Mouse (Mus musculus): ENCODE results near the gene Kif26b. TPM values are rescaled to one million over a fixed set of nuclear protein-coding genes. Genes with fewer than 3 reads are reported as not detected.

Gene Kif26b
- polyA plus RNA-seq, 1 experiment from 2014 or later = 6.5 TPM

DNA sequence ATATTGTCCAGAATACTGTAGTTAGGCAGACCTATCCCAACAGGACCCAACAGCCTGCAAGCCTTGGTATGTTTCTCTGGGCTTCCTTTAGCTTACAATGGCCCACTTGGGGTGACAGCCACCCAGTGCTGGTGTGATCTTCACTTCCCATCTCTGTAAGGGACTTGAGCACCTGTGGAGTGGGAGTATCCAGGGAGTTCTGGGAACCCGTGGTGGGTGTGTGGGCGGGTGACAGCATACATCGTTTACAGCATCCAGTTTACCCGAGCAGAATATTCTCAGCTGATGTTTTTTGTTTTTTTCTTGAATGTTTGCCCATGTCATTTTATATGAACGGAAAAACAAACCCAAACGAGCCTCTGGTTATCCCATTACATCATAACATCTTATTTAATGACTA, 216.5 kb downstream of the Kif26b start:
- H3K9ac ChIP-seq (ENCODE audit: low read depth, low read length) = no peak overlapping the region
- H3K9me3 ChIP-seq (ENCODE audit: control insufficient read depth, low read length) = no peaks in the 10 kb centered on the region
- H3K4me1 ChIP-seq (replicated peaks; ENCODE audit: control insufficient read depth, insufficient read depth, low read length) = no peaks in the 10 kb centered on the region
- H3K4me2 ChIP-seq (replicated peaks; ENCODE audit: low read depth, low read length) = no peak overlapping the region
- no peak for DNase-seq (ENCODE audit: low spot score)
- no peaks in the 10 kb centered on the region for H3K36me3 ChIP-seq (ENCODE audit: control insufficient read depth, insufficient read depth, low read length)
- no peak overlapping the region for H3K27ac ChIP-seq (ENCODE audit: low read depth, low read length)
- no peaks in the 10 kb centered on the region for H3K27me3 ChIP-seq (ENCODE audit: control insufficient read depth, insufficient read depth, low read length)
- 87% methylated on average over 6 of the region's 6 CpGs for WGBS
- ATAC-seq (ENCODE audit: low FRiP score) = no peak
- no peak overlapping the region for H3K4me3 ChIP-seq (ENCODE audit: low read depth, low read length)

DNA sequence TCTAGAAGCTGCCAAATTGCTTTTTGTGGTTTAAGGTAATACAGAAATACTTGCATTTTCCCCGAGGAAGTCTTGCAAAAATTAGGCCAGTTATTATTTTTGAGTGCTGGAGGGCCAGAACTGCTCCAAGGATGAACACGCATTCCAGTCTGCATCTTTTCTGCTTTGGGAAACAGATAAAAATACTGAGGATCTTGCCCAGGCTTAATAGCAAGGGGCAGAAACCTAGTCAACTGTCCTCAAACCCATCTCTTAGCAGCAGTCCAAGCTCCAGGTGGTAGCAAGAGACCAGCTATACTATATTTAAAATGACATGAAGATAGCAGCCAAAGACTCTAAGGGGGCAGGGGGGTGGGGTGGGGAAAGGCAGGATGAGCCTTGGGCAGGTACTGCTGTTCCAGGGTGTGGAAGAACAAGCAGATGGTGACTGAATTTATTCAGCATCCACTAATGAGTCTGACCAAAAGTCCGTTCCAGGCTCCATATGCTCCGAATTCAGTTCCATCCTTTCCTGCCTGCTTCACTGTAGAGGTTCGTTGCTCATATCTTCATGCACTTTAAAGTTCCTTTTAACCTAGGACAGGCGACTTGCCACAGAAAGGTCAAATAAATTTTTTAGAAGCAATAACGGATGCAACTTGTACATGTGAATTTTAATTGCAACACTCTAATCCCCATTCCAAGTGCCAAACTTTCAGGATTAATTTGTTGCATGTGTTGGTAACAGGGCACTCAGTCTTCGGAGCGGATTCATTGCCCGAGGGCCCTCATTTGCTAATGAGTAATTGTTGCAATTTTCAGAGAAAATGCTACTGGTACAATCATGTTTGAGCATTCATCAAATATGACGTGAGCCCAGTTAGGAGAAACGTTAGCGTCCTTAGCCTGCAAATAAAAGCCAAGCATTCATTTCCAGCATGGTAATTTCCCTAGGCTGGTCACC, 218.6 kb downstream of the Kif26b start:
- no peak overlapping the region for H3K9ac ChIP-seq (ENCODE audit: low read depth, low read length)
- H3K4me2 ChIP-seq (replicated peaks; ENCODE audit: low read depth, low read length) = no peak overlapping the region
- H3K4me1 ChIP-seq (replicated peaks; ENCODE audit: control insufficient read depth, insufficient read depth, low read length) = no peaks in the 10 kb centered on the region
- no peak for DNase-seq (ENCODE audit: low spot score)
- WGBS = 77% methylated on average over 13 of the region's 13 CpGs
- no peaks in the 10 kb centered on the region for H3K36me3 ChIP-seq (ENCODE audit: control insufficient read depth, insufficient read depth, low read length)
- ATAC-seq (ENCODE audit: low FRiP score) = no peak
- no peak overlapping the region for H3K27ac ChIP-seq (ENCODE audit: low read depth, low read length)
- H3K9me3 ChIP-seq (ENCODE audit: control insufficient read depth, low read length) = no peaks in the 10 kb centered on the region
- no peaks in the 10 kb centered on the region for H3K27me3 ChIP-seq (ENCODE audit: control insufficient read depth, insufficient read depth, low read length)
- no peak overlapping the region for H3K4me3 ChIP-seq (ENCODE audit: low read depth, low read length)

DNA sequence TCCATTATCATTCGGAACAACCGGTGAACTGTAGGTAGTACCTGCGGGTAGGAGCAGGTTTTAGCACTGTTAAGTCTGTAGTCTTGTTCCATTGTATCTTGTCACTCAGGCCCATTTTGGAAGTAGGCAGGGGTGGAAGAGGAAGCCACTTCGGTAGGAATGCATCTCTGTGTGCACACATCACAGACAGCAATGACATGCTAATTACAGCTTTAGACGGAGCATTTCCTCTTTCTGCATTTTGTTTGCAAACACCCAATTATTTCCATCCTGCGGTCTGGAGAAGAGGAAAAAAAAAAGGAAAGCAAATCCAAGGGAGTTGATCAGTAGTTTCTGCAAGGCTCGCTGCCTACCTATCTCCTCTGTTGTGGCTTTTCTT, 219.3 kb downstream of the Kif26b start:
- Histone ChIP-seq H3K27ac (ENCODE audit: low read depth, low read length) (no peak overlapping the region), H3K27me3 (ENCODE audit: control insufficient read depth, insufficient read depth, low read length) (no peaks in the 10 kb centered on the region), H3K9ac (ENCODE audit: low read depth, low read length) (no peak overlapping the region), H3K36me3 (ENCODE audit: control insufficient read depth, insufficient read depth, low read length) (no peaks in the 10 kb centered on the region), H3K9me3 (ENCODE audit: control insufficient read depth, low read length) (no peaks in the 10 kb centered on the region), H3K4me1 (replicated peaks; ENCODE audit: control insufficient read depth, insufficient read depth, low read length) (no peaks in the 10 kb centered on the region), H3K4me2 (replicated peaks; ENCODE audit: low read depth, low read length) (no peak overlapping the region), H3K4me3 (ENCODE audit: low read depth, low read length) (no peak overlapping the region)
- WGBS = 83% methylated on average over 7 of the region's 7 CpGs
- no peak for ATAC-seq (ENCODE audit: low FRiP score)
- no peak for DNase-seq (ENCODE audit: low spot score)

DNA sequence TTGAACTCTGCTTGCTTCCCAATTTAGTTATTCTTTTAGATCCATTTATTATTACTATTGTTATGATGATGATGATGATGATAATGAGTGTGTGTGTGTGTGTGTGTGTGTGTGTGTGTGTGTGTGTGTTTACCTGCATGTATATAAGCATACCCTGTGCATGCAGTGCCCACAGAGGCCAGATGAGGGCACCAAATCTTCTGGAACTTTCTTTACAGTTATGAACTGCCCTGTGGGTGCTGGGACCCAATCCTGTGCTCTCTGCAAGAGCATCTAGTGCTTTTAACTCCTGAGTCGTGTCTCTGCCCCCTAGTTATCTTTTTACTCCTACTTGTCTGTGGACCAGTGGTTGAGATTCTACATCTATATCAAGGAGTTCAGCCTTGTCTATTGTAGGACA, 219.7 kb downstream of the Kif26b start:
- Histone ChIP-seq H3K27me3 (ENCODE audit: control insufficient read depth, insufficient read depth, low read length) (no peaks in the 10 kb centered on the region), H3K27ac (ENCODE audit: low read depth, low read length) (no peak overlapping the region), H3K4me1 (replicated peaks; ENCODE audit: control insufficient read depth, insufficient read depth, low read length) (no peaks in the 10 kb centered on the region), H3K36me3 (ENCODE audit: control insufficient read depth, insufficient read depth, low read length) (no peaks in the 10 kb centered on the region), H3K9ac (ENCODE audit: low read depth, low read length) (no peak overlapping the region), H3K4me2 (replicated peaks; ENCODE audit: low read depth, low read length) (no peak overlapping the region), H3K4me3 (ENCODE audit: low read depth, low read length) (no peak overlapping the region), H3K9me3 (ENCODE audit: control insufficient read depth, low read length) (no peaks in the 10 kb centered on the region)
- WGBS = 78% methylated on average over 1 of the region's 1 CpGs
- DNase-seq (ENCODE audit: low spot score) (no peak), ATAC-seq (ENCODE audit: low FRiP score) (no peak)

DNA sequence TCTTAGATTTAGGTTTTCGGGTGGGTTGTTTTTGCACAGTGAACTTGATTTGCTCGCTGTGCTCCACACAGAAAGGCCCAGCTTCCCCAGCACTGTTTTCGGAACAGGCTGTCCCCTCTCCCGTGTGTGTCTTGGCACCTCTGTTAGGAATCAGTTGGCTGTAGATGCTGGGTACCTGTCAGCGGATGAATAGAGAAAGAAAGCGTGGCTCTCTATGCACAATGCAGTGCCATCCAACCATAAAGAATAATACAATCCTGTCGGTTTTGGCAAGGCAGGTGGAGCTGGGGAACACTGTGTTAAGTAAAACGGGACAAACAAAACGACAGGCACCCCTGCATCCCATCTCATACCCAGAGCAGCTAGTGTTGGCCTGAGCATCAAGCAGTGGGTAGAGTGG, 220.9 kb downstream of the Kif26b start:
- H3K4me2 ChIP-seq (replicated peaks; ENCODE audit: low read depth, low read length) = no peak overlapping the region
- H3K9me3 ChIP-seq (ENCODE audit: control insufficient read depth, low read length) = no peaks in the 10 kb centered on the region
- no peak overlapping the region for H3K27ac ChIP-seq (ENCODE audit: low read depth, low read length)
- no peaks in the 10 kb centered on the region for H3K36me3 ChIP-seq (ENCODE audit: control insufficient read depth, insufficient read depth, low read length)
- 89% methylated on average over 9 of the region's 9 CpGs for WGBS
- DNase-seq (ENCODE audit: low spot score) = no peak
- H3K4me1 ChIP-seq (replicated peaks; ENCODE audit: control insufficient read depth, insufficient read depth, low read length) = no peaks in the 10 kb centered on the region
- no peak overlapping the region for H3K4me3 ChIP-seq (ENCODE audit: low read depth, low read length)
- ATAC-seq (ENCODE audit: low FRiP score) = no peak
- H3K27me3 ChIP-seq (ENCODE audit: control insufficient read depth, insufficient read depth, low read length) = no peaks in the 10 kb centered on the region
- no peak overlapping the region for H3K9ac ChIP-seq (ENCODE audit: low read depth, low read length)

DNA sequence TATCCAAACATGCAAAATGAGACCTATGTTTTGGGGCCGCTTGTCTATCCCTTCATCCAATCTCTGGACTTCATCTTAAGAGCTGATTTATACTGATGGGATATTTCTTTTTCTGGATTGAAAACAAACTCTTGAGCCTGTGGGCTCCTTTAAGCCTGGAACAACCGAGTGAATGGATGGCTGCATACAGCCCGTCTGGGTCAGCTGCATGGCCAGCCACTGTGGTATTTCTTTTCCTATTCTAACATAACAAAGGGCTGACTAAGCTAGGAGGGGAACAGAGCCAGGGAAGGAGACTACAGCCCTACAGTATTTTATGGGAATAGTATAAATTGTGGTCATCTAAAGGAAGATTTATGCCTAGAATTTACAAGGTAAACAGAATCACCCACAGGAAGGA, 229.5 kb downstream of the Kif26b start:
- Histone ChIP-seq H3K4me3 (ENCODE audit: low read depth, low read length) (no peak overlapping the region), H3K36me3 (ENCODE audit: control insufficient read depth, insufficient read depth, low read length) (no peaks in the 10 kb centered on the region), H3K4me2 (replicated peaks; ENCODE audit: low read depth, low read length) (no peak overlapping the region), H3K9me3 (ENCODE audit: control insufficient read depth, low read length) (no peaks in the 10 kb centered on the region), H3K9ac (ENCODE audit: low read depth, low read length) (no peak overlapping the region), H3K27me3 (ENCODE audit: control insufficient read depth, insufficient read depth, low read length) (no peaks in the 10 kb centered on the region), H3K27ac (ENCODE audit: low read depth, low read length) (no peak overlapping the region), H3K4me1 (replicated peaks; ENCODE audit: control insufficient read depth, insufficient read depth, low read length) (no peaks in the 10 kb centered on the region)
- no peak for ATAC-seq (ENCODE audit: low FRiP score)
- WGBS = 53% methylated on average over 3 of the region's 3 CpGs
- DNase-seq (ENCODE audit: low spot score) = no peak

DNA sequence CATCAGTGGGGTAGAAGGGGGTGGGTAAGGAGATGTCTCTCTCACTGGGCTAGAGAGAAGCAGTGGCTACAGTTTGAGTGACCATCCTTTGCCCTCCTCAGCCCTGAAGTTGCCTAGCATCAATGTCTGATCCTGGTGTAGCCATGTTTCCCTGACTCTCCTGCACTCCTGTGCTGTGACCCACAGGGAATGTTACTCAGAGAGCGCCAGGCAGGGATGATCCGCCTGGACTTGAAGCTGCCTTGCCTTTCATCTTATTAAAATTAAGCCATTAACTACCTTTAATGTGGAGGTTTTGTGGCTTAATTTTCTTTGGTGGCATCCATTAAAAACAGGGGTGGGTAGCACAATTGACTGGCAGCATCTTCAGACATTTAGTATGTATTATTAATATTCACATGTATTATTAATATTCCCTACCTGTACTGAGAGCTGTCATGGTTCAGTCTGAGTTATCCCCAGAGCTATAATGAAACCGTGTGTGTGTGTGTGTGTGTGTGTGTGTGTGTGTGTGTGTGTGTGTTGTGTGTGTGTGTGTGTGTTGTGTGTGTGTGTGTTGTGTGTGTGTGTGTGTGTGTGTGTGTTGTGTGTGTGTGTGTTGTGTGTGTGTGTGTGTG, 233.3 kb downstream of the Kif26b start:
- DNase-seq (ENCODE audit: low spot score) (no peak), ATAC-seq (ENCODE audit: low FRiP score) (no peak)
- Histone ChIP-seq H3K27ac (ENCODE audit: low read depth, low read length) (no peak overlapping the region), H3K4me1 (replicated peaks; ENCODE audit: control insufficient read depth, insufficient read depth, low read length) (no peaks in the 10 kb centered on the region), H3K9me3 (ENCODE audit: control insufficient read depth, low read length) (no peaks in the 10 kb centered on the region), H3K4me3 (ENCODE audit: low read depth, low read length) (no peak overlapping the region), H3K36me3 (ENCODE audit: control insufficient read depth, insufficient read depth, low read length) (no peaks in the 10 kb centered on the region), H3K27me3 (ENCODE audit: control insufficient read depth, insufficient read depth, low read length) (no peaks in the 10 kb centered on the region), H3K4me2 (replicated peaks; ENCODE audit: low read depth, low read length) (no peak overlapping the region), H3K9ac (ENCODE audit: low read depth, low read length) (no peak overlapping the region)
- 83% methylated on average over 3 of the region's 3 CpGs for WGBS

DNA sequence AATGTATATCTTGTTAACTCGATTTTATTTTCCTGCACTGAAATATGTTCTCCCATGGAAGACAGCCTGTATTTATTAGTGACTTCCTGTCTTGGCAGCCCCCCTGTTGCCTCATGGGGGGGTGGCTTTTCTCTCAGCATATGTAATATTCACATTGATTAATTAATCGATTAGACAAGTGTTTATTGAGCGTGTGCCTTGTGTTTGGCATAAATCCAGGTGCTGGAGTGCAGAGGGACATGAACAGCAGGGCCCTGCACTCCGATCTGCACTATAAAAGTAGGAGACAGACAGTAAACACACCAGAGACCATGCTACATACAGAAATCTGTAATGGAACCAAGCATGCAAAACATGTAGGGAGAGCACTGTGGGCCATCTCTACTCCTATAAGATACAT, 236.0 kb downstream of the Kif26b start:
- no peaks in the 10 kb centered on the region for H3K27me3 ChIP-seq (ENCODE audit: control insufficient read depth, insufficient read depth, low read length)
- H3K9me3 ChIP-seq (ENCODE audit: control insufficient read depth, low read length) = no peaks in the 10 kb centered on the region
- 79% methylated on average over 4 of the region's 4 CpGs for WGBS
- no peak overlapping the region for H3K9ac ChIP-seq (ENCODE audit: low read depth, low read length)
- H3K4me3 ChIP-seq (ENCODE audit: low read depth, low read length) = no peak overlapping the region
- H3K4me1 ChIP-seq (replicated peaks; ENCODE audit: control insufficient read depth, insufficient read depth, low read length) = no peaks in the 10 kb centered on the region
- DNase-seq (ENCODE audit: low spot score) = no peak
- H3K4me2 ChIP-seq (replicated peaks; ENCODE audit: low read depth, low read length) = no peak overlapping the region
- ATAC-seq (ENCODE audit: low FRiP score) = no peak
- no peaks in the 10 kb centered on the region for H3K36me3 ChIP-seq (ENCODE audit: control insufficient read depth, insufficient read depth, low read length)
- no peak overlapping the region for H3K27ac ChIP-seq (ENCODE audit: low read depth, low read length)

DNA sequence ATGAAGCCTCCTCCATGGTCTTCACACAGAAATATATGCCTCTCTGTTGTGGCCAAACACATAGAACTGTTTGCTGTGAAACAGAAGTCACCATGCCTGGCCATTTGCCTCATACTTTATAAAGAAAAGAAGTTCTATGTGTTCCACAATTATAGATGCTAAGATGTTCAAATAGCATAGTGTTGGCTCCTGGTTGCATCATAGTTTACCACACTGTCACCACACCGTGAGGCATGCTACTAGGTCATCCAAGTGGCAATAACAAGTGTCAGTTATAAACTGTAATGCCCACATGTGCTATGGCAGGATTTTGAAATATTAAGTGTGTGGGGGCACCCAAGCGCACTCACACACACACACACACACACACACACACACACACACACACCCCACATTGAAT, 236.7 kb downstream of the Kif26b start:
- Histone ChIP-seq H3K27ac (ENCODE audit: low read depth, low read length) (no peak overlapping the region), H3K36me3 (ENCODE audit: control insufficient read depth, insufficient read depth, low read length) (no peaks in the 10 kb centered on the region), H3K4me3 (ENCODE audit: low read depth, low read length) (no peak overlapping the region), H3K27me3 (ENCODE audit: control insufficient read depth, insufficient read depth, low read length) (no peaks in the 10 kb centered on the region), H3K4me2 (replicated peaks; ENCODE audit: low read depth, low read length) (no peak overlapping the region), H3K9me3 (ENCODE audit: control insufficient read depth, low read length) (no peaks in the 10 kb centered on the region), H3K9ac (ENCODE audit: low read depth, low read length) (no peak overlapping the region), H3K4me1 (replicated peaks; ENCODE audit: control insufficient read depth, insufficient read depth, low read length) (no peaks in the 10 kb centered on the region)
- 96% methylated on average over 2 of the region's 2 CpGs for WGBS
- DNase-seq (ENCODE audit: low spot score) (no peak), ATAC-seq (ENCODE audit: low FRiP score) (no peak)

All from hindbrain, embryonic 11.5 days (tissue).